Mouse (Mus musculus): ENCODE results near the gene Sesn2. TPM values are rescaled to one million over a fixed set of nuclear protein-coding genes. Genes with fewer than 3 reads are reported as not detected.
A peak's percentile ranks its signal among the peaks of the same experiment; 100 is the strongest.
"Not testable (repeated sequence)": the region's sequence is repeated elsewhere in the genome, so short reads cannot be mapped to it uniquely, and the experiment has no call there.

Sesn2 gene
- total RNA-seq, 2 experiments from 2014 or later: 12.9 to 24.8 TPM

DNA sequence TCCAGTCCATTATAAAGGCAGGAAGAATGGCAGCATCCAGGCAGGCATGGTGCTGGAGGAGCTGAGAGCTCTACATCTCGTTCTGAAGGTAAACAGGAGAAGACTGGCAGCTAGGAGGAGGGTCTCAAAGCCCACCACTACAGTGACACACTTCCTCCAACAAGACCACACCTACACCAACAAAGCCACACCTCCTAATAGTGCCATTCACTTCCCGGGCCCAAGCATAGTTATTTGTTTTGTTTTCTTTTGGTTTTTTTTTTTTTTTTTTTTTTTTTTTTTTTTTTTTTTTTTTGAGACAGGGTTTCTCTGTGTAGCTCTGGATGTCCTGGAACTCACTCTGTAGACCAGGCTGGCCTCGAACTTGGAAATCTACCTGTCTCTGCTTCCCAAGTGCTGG lies 28.2 kb downstream of the Sesn2 start:
- not testable (repeated sequence) for DNase-seq

DNA sequence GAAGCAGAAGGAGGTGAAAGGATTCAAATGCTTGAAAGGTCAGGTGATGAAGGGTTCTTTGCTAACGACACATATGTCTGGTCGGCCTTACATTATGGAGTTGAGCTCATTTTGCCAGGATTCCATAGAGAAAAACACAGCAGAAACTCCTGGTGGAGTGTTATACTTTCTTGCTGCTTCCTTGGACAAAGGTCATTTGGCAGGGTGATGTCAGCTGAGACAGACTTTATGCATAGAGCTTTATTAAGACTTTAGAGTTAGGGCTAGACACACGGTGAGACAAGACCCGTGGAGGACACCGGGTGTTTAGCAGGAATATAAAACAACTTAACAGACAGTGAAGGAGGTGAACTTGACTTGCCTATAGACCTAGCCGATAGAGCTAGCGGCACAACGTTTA lies 32.5 kb downstream of the Sesn2 start:
- no peak for DNase-seq

DNA sequence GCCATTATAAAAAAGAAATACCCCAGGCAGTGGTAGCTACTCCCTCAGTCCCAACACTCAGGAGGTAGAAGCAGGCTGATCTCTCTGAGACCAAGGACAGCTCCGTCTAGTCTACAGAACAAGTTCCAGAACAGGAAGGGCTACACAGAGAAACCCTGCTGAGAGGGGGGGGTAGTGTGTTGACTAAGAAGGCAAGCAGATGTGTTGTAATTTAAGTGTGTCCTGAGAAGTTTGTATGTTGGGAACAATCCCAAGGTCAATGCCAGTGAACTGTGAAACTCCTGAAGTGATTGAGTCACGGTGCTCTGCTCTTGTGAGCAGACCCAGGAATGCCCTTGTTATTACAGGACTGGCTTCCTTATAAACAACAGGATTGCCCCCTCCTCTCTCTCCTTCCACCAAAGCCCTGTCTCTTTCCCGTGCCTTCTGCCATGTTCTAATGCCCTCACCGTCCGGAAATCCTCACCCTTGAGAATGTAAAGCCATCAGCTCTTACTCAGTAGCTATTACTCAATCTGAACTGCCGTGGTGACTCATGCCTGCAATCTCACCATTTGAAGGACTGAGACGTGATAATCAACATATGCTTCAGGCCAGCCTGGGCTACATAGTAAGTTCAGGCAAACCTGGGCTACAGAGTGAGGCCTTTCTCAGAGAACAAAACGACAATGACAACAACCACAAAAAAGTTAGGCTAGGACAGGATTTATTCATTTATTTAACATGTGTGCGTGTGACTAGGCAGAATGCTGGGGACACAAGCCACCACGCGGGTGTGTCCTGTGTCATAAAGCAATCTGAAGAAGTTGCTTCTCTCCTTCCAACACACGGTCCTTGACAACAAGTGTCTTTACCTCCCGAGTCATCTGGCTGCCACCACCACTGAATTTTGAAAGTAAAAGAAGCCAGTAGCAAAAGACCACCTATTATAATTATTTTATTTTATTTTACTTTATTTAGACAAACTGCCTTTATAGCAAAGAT lies 34.1 kb downstream of the Sesn2 start:
- DNase-seq: peak in 1 of 2 experiments; percentile 28

DNA sequence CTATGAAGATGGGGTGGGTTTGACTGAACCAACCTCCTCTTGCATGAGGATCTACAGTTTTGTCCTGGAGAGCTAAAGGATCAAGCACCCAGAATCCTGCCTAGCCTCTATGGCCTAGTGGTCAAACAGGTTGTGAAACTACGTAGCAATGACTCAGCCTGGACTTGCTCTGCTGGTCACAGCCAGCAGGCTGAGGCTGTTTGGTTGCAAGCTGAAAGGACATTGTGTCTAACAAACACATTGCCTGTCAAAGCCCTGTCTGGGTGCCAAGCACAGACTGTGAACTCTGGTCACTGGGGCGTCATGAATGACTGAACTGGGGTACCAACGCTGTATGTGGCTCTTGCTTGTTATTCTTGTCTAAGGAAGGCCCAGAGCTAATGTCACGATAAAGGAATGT lies 35.7 kb downstream of the Sesn2 start:
- DNase-seq: peak; percentile 55 to 75

DNA sequence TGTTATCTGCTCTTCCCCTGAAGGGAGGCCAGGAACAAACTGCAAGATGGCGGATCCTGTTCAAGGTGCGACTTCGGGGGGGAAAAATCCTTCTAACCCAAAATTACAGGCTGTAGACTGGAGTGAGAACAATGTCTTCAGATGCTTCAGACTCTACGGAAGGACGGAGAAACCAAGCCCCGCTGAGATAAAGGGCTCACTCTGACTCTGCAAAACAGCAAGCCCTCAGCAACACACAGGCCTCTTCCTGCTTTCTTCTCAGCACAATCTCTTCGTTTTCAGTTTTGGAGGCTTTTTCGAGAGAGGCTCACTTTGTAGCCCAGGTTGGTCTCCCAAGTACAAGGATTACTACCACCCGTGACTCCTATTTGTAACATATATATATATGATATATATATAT lies 36.9 kb downstream of the Sesn2 start:
- no peak for DNase-seq

DNA sequence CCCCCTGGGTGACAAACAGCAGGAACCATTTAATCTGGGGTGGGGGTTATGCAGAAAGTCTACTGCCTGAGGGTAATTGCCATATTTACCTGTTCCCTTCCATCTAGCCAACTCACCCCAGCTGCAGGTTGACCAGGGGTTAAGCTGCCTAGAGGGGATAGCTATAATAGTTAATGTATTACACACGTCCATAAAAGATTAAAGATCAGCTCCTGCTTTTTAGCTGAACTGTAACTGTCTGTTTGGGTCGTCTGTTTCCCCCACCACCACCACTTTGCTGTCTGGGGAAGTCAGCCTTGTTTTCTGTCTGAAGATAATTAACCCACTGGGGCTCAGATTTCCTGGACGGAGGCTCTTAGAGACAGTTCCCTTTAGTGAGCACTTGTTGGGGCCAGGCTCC lies 40.4 kb downstream of the Sesn2 start:
- DNase-seq: no peak

DNA sequence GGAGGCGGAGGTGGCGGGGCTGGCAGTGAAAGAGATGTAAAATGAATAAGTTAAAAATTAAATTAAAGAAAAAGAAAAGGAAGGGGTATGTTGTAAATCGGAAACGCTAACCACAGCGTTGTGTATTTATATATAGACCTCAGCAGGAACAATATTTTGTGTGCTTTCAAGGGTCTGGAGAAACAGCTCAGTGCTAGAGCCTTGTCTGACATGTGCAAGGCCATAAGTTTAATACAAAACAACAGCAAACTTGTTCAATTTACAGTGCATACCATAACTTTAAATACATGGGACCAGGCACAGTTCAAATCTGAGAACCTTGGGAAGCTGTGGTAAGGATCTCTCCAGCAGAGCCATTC lies 46.1 kb downstream of the Sesn2 start:
- no peak for DNase-seq

DNA sequence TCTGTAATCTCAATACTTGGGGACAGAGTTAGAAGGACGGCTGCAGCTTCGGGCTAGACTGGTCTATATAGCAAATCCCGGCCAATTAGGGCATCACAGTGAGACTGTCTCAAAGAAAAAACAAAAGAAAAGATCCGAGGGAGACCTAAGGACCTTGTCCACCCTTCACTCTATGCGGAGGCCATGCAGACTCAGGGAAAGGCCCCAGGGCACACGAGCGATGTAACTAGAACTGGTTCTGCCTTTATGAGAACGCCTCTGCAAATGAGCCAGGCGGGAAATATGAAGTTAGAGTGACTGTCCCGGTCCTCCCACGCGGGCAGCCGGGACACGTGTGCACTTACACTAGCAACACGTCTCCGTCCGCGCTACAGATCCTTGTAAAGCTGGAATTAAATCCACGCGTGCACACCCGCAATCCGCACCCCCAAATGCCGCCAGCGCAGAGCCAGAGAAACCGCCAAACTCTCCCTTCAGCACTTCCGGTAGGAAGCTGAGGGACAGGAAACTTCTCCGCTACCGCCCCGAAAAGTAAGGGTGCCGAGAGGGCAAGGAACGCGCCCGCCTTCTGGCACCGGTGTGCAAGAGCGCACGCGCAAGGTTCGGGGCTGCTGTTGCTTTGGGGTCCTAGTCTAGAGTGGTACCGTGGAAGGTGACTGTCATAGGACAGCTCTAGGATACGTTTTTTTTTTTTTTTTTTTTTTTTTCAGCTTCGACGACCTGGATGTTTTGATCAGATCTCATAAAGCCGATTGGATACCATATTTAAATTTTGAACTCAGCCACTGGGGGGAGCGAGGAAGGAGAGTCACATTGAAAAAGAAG lies 46.7 kb downstream of the Sesn2 start, which contains the start of gene Med18:
Gene Med18 (minus strand): TSS at position 492 of the 825 bp plus-strand sequence.
- peak; percentile 94 for DNase-seq

DNA sequence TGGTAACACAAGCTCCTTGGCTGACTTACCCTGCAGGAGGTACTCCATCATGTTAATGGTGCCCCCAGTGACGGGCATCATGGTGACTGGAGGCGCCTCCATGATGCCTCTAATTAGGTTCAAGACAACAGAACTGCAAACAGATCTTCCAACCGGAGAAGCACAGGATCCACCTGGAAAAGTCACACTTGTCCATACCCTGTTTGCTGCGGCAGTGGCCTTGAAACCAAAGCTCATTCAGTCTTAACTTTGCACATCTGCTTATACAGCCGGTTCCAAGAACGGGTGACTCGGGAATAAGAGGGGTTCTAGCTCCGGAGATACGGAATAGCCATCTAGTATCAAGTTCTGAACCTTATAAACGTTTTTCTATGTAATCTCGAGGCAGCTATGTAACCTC lies 47.5 kb downstream of the Sesn2 start:
- DNase-seq: no peak

DNA sequence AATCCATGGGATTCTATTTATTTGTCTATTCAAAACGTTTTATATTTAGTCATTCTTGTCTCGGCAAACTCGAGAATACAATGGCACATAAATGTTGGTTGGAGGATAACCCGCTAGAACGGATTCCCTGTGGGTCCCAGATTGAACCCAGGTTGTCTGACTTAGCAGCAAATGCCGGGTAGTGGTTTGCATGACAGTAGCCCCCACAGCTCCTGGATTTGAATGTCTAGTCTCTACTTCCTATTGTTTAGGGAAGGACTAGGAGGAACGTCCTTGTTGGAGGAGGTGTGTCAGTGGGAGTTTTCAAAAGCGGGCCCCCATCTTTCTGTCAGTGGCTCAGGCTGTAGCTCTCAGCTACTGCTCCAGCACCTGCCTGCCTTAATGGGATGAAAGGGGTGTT lies 50.1 kb downstream of the Sesn2 start:
- DNase-seq: no peak

DNA sequence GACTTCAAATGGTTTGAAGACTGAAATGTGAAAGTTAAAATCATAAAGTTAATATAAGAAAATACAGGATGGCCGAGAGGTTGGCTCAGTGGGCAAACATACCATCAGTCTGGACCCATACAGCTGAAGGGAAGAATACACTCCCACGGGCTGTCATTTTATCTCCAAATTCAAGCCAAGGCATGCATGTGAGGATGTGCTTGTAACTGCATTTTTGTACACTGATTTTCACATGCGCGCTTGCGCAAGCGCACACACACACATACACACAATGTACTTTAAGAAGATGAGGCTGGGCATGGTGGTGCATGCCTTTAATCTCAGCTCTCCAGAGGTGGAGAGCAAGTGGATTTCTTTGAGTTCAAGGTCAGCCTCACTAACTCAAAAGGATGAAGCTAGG lies 54.7 kb downstream of the Sesn2 start:
- no peak for DNase-seq

DNA sequence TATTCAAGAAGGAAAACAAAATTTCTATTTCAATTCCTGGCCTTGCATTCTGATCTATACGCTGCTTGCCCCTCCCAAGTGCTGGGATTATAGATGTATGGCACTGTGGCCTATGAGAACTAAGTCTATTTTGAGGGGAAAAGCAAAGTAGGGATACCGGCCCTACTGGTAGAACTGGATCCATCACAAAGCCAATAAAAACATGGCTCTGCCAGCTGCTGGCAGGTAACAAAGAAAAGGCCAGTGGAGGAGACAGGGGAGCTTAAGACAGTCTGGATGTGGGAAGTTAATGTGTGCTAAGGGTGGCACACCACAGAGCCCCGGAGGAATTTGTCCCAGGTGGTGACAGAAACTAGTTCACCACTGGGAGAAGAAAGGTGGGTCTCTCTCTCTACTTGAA lies 55.2 kb downstream of the Sesn2 start:
- DNase-seq: no peak

DNA sequence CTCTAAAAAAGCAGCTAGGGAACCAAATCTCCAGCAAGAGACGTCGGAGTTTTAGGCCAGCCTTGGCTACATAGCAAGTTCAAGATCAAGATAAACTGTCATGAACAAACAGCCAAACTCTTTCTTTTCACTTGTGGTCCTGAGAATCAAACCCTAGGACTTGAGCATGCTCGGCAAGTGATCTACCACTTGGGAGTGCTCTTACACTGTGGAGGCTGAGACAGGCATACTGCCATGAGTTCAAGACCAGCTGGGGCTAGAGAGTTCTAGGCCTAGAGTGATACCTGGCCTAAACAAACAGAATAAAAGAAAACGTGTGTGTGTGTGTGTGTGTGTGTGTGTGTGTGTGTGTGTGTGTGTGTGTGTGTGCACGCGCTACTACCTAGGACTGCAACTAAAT lies 56.1 kb downstream of the Sesn2 start:
- DNase-seq: no peak

DNA sequence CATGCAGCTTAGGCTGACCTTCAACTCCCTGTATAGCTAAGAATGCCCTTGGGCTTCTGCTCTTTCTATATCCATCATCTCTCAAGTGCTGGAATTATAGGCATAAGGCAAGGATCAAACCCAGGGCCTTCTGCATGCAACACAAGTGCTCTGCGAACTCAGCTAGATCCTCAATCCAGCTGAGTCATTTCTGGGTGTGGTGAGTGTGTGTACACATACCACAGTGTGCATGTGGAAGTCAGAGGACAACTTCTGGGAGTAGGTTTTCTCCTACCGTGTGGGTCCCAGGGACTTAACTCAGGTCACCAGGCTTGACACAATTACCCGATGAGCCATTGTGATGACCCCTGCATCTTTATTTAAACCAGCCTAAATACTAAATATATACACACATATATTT lies 60.5 kb downstream of the Sesn2 start:
- no peak for DNase-seq

DNA sequence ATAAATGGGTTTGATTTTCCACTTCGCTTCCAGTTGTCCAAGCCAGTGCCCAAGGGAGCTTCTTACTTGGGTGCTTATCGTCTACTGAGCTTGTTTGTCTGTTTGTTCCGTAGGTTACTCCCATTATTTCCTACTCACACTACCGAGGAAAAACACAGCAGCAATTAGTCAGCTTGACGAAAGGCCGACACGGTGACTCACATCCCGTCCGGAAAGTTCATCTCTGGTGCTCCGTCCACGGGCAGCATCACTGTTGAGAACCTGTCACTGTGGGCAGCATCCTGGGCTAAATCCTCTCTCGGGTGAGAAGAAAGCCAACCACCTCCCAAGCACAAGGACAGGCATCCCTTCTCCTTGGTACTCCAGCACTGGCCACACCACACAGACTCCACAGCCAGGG lies 64.2 kb downstream of the Sesn2 start:
- DNase-seq: peak; percentile 57 to 64

DNA sequence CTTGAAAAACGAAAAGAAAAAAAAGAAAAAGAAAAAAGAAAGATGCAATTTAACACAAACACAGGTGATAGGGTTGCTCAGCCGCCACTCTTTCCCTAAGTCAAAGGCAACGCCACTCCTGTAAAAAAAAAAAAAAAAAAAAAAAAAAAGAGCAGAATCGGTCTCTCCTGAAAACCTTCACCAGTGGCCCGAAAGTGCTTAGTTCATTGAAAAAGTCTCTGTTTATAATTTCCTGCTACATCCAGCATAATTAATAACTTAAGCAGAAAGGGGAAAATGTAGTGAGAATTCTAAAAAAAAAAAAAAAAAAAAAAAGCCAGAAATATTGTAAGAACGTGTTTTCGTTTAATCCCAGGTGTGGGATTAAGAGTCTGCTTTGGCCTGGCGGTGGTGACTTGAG lies 65.8 kb downstream of the Sesn2 start:
- DNase-seq: no peak

Other genes starting within 250 kb of the Sesn2 start
- gene Gmeb1, start 248.9 kb downstream of the Sesn2 start, total RNA-seq (2021): 10 to 100 TPM; 16.4 to 20.5 TPM
- 10 to 100 TPM; 26.3 to 37.4 TPM for gene Taf12, start 236.1 kb downstream of the Sesn2 start, total RNA-seq (2021)
- gene Rab42, start 207.1 kb downstream of the Sesn2 start, total RNA-seq (2021): 1 to 10 TPM in 1 of 2 experiments, under 1 TPM in 1; 0.56 to 1.7 TPM
- 10 to 100 TPM; 29.2 to 37.5 TPM for gene Trnau1ap, start 181.0 kb downstream of the Sesn2 start, total RNA-seq (2021)
- gene Rcc1, start 156.9 kb downstream of the Sesn2 start, total RNA-seq (2021): 10 to 100 TPM; 14.7 to 16.8 TPM
- 10 to 100 TPM; 57.8 to 58.4 TPM for gene Phactr4, start 88.0 kb downstream of the Sesn2 start, total RNA-seq (2021)
- gene Med18, start 46.6 kb downstream of the Sesn2 start, total RNA-seq (2021): 1 to 10 TPM; 7.9 to 8.6 TPM
- 100 to 1,000 TPM; 352 to 374 TPM for gene Atpif1, start 23.2 kb upstream of the Sesn2 start, total RNA-seq (2021)
- 10 to 100 TPM; 88.0 to 95.5 TPM for gene Dnajc8, start 25.0 kb upstream of the Sesn2 start, total RNA-seq (2021)
- gene Ptafr, start 53.6 kb upstream of the Sesn2 start, total RNA-seq (2021): 1 to 10 TPM; 1.6 to 2.1 TPM
- gene Eya3, start 128.5 kb upstream of the Sesn2 start, total RNA-seq (2021): 10 to 100 TPM; 24.6 to 28.2 TPM
- 1 to 10 TPM; 3.3 to 5.7 TPM for gene Xkr8, start 222.0 kb upstream of the Sesn2 start, total RNA-seq (2021)
- 10 to 100 TPM in 1 of 2 experiments, under 1 TPM in 1; 0.99 to 31.3 TPM for gene Smpdl3b, start 246.8 kb upstream of the Sesn2 start, total RNA-seq (2021)

Data from adrenal gland, postnatal 36 days (tissue).